Mouse (Mus musculus): ENCODE results near the gene Cox20. TPM values are rescaled to one million over a fixed set of nuclear protein-coding genes. Genes with fewer than 3 reads are reported as not detected.
A peak's percentile ranks its signal among the peaks of the same experiment; 100 is the strongest.

The Cox20 gene
- total RNA-seq, 2 experiments from 2014 or later, result 33.3 to 63.8 TPM

GRCm38 (mm10) chr1:178323235-178323634 lies 4.3 kb downstream of the Cox20 start:
- intact Hi-C loops (cut with DNase I), result no loop called here
- no peak for DNase-seq
- Histone ChIP-seq H3K4me3 (no peak overlapping the region), H3K27ac (no peak overlapping the region; the same call in 1 of the 2 replicates)
- no peak for TF ChIP-seq CTCF (IDR thresholded peaks at IDR 0.05)

GRCm38 (mm10) chr1:178324568-178324967 lies 5.6 kb downstream of the Cox20 start:
- TF ChIP-seq CTCF (IDR thresholded peaks at IDR 0.05), result no peak
- Histone ChIP-seq H3K4me3 (no peak overlapping the region), H3K27ac (no peak overlapping the region)
- DNase-seq, result no peak
- intact Hi-C loops (cut with DNase I), result no loop called here

GRCm38 (mm10) chr1:178326357-178326756 lies 7.4 kb downstream of the Cox20 start:
- no peak for DNase-seq
- TF ChIP-seq CTCF (IDR thresholded peaks at IDR 0.05), result no peak
- Histone ChIP-seq H3K27ac (no peak overlapping the region), H3K4me3 (no peak overlapping the region)
- intact Hi-C loops (cut with DNase I), result no loop called here

GRCm38 (mm10) chr1:178326950-178327349 lies 8.0 kb downstream of the Cox20 start:
- no peak for DNase-seq
- intact Hi-C loops (cut with DNase I), result no loop called here
- no peak for TF ChIP-seq CTCF (IDR thresholded peaks at IDR 0.05)
- H3K27ac ChIP-seq, result no peak overlapping the region
- no peak overlapping the region for H3K4me3 ChIP-seq

- intact Hi-C loops (cut with DNase I), result no loop called here
- no peak overlapping the region for H3K27ac ChIP-seq
- H3K4me3 ChIP-seq, result no peak overlapping the region
- DNase-seq, result no peak
- no peak for TF ChIP-seq CTCF (IDR thresholded peaks at IDR 0.05)
Observed at GRCm38 (mm10) chr1:178329017-178329416, 10.1 kb downstream of the Cox20 start.

GRCm38 (mm10) chr1:178329946-178330345 lies 11.0 kb downstream of the Cox20 start:
- Histone ChIP-seq H3K4me3 (no peak overlapping the region; the same call in 1 of the 2 replicates), H3K27ac (no peak overlapping the region)
- intact Hi-C loops (cut with DNase I), result no loop called here
- DNase-seq, result no peak
- TF ChIP-seq CTCF (IDR thresholded peaks at IDR 0.05), result no peak

- Histone ChIP-seq H3K4me3 (peak overlapping the region; percentile 81), H3K27ac (peak overlapping the region; percentile 100)
- intact Hi-C loops (cut with DNase I), result loop anchor here (1.0 kb wide), 1 partner anchor 18 kb away; no protein-coding TSS in a partner anchor
- TF ChIP-seq CTCF (IDR thresholded peaks at IDR 0.05), result no peak
- DNase-seq, result no peak
Observed at GRCm38 (mm10) chr1:178335860-178336261, 16.9 kb downstream of the Cox20 start.

- peak overlapping the region; percentile 81 for H3K4me3 ChIP-seq
- peak overlapping the region; percentile 100 for H3K27ac ChIP-seq
- DNase-seq, result peak; percentile 99
- TF ChIP-seq CTCF (IDR thresholded peaks at IDR 0.05), result no peak
- intact Hi-C loops (cut with DNase I), result loop anchor here (1.0 kb wide), 1 partner anchor 18 kb away; no protein-coding TSS in a partner anchor
Observed at GRCm38 (mm10) chr1:178336289-178336775, 17.4 kb downstream of the Cox20 start.

GRCm38 (mm10) chr1:178336777-178337481 lies 18.0 kb downstream of the Cox20 start:
- TF ChIP-seq CTCF (IDR thresholded peaks at IDR 0.05), result no peak
- intact Hi-C loops (cut with DNase I), result loop anchor here (1.0 kb wide), 3 partner anchors 19 to 69 kb away; partner anchors contain the start of gene Efcab2
- DNase-seq, result peak; percentile 75
- Histone ChIP-seq H3K27ac (peak overlapping the region; percentile 100), H3K4me3 (peak overlapping the region; percentile 81)

- intact Hi-C loops (cut with DNase I), result loop anchor here (1.0 kb wide), 2 partner anchors 31 to 69 kb away; partner anchors contain the start of gene Efcab2
- H3K4me3 ChIP-seq, result peak within 1 kb of the TSS; percentile 81
- TF ChIP-seq CTCF (IDR thresholded peaks at IDR 0.05), result no peak
- H3K27ac ChIP-seq, result peak within 1 kb of the TSS; percentile 100
- peak; percentile 98 for DNase-seq
Observed at GRCm38 (mm10) chr1:178337551-178338317, 18.8 kb downstream of the Cox20 start, which contains the start of gene Hnrnpu. Gene Hnrnpu, minus strand, starts transcription at chr1:178337797.

GRCm38 (mm10) chr1:178338318-178338641 lies 19.4 kb downstream of the Cox20 start:
- peak overlapping the region; percentile 81 for H3K4me3 ChIP-seq
- H3K27ac ChIP-seq, result peak overlapping the region; percentile 100
- DNase-seq, result peak; percentile 28
- intact Hi-C loops (cut with DNase I), result no loop called here
- no peak for TF ChIP-seq CTCF (IDR thresholded peaks at IDR 0.05)

- no peak for TF ChIP-seq CTCF (IDR thresholded peaks at IDR 0.05)
- Histone ChIP-seq H3K27ac (peak overlapping the region; percentile 100), H3K4me3 (no peak overlapping the region)
- intact Hi-C loops (cut with DNase I), result loop anchor here (5.0 kb wide), 1 partner anchor 47 kb away; no protein-coding TSS in a partner anchor
- DNase-seq, result no peak
Observed at GRCm38 (mm10) chr1:178340213-178340612, 21.3 kb downstream of the Cox20 start.

- DNase-seq, result no peak
- no peak overlapping the region for H3K4me3 ChIP-seq
- intact Hi-C loops (cut with DNase I), result loop anchor here (5.0 kb wide), 1 partner anchor 46 kb away; no protein-coding TSS in a partner anchor
- TF ChIP-seq CTCF (IDR thresholded peaks at IDR 0.05), result no peak
- H3K27ac ChIP-seq, result peak overlapping the region; percentile 100; the same call in 1 of the 2 replicates
Observed at GRCm38 (mm10) chr1:178341435-178341834, 22.5 kb downstream of the Cox20 start.

All from gastrocnemius, adult 2 months (tissue).